Mouse (Mus musculus) adipocyte (in vitro differentiated cells): ENCODE measurements at regions not wholly inside any gene's neighbourhood (a gene's known extent, or its start where the extent isn't known, plus 50 kb on each side); places are given as distances from the start of the nearest gene placed in this dataset.

Experiments
- DNase-seq: peaks from one replicate; pipeline ENCODE4 v3.0.0-alpha.2; 2016; ENCODE audit warnings: low spot score

- no peak for DNase-seq
These were observed 167.1 kb downstream of the Pcdh17 start for GRCm38 (mm10) chr14:84610476-84610875.

GRCm38 (mm10) chr14:84612551-84612950 is 169.2 kb downstream of the Pcdh17 start:
- DNase-seq = no peak

GRCm38 (mm10) chr14:84645026-84645425 is 201.7 kb downstream of the Pcdh17 start:
- DNase-seq = no peak

GRCm38 (mm10) chr14:84645972-84646577 is 202.7 kb downstream of the Pcdh17 start:
- no peak for DNase-seq

- no peak for DNase-seq
These were observed 215.9 kb downstream of the Pcdh17 start for GRCm38 (mm10) chr14:84659206-84659775.

GRCm38 (mm10) chr14:84667685-84668084 is 224.3 kb downstream of the Pcdh17 start:
- peak; percentile 8 for DNase-seq

- peak; percentile 18 for DNase-seq
These were observed 228.5 kb downstream of the Pcdh17 start for GRCm38 (mm10) chr14:84671678-84672472.

GRCm38 (mm10) chr14:84686848-84687247 is 243.5 kb downstream of the Pcdh17 start:
- DNase-seq = no peak

GRCm38 (mm10) chr14:84690810-84691209 is 247.4 kb downstream of the Pcdh17 start:
- DNase-seq = no peak
